Mouse (Mus musculus) kidney, adult 18-20 months (tissue): ENCODE measurements around the gene Cds2.
"Not testable (repeated sequence)": the region's sequence is repeated elsewhere in the genome, so short reads cannot be mapped to it uniquely, and the experiment has no call there.

Source experiments
- DNase-seq: peaks from one replicate; pipeline ENCODE4 v3.0.0; 2021

The Cds2 gene

GRCm38 (mm10) chr2:132269217-132269616 is 6.3 kb downstream of the Cds2 start:
- no peak for DNase-seq

- peak; percentile 65 for DNase-seq
Measured at GRCm38 (mm10) chr2:132270331-132270951, 7.5 kb downstream of the Cds2 start.

- DNase-seq: no peak
Measured at GRCm38 (mm10) chr2:132272694-132273389, 9.9 kb downstream of the Cds2 start.

- DNase-seq: no peak
Measured at GRCm38 (mm10) chr2:132275527-132275926, 12.6 kb downstream of the Cds2 start.

- no peak for DNase-seq
Measured at GRCm38 (mm10) chr2:132276249-132276648, 13.3 kb downstream of the Cds2 start.

GRCm38 (mm10) chr2:132278273-132278853 is 15.4 kb downstream of the Cds2 start:
- no peak for DNase-seq

- DNase-seq: no peak
Measured at GRCm38 (mm10) chr2:132279336-132279882, 16.5 kb downstream of the Cds2 start.

- DNase-seq: no peak
Measured at GRCm38 (mm10) chr2:132279978-132280377, 17.0 kb downstream of the Cds2 start.

- DNase-seq: no peak
Measured at GRCm38 (mm10) chr2:132280518-132281120, 17.7 kb downstream of the Cds2 start.

- DNase-seq: no peak
Measured at GRCm38 (mm10) chr2:132281560-132282452, 18.9 kb downstream of the Cds2 start.

GRCm38 (mm10) chr2:132282453-132283174 is 19.7 kb downstream of the Cds2 start:
- no peak for DNase-seq

- DNase-seq: no peak
Measured at GRCm38 (mm10) chr2:132283236-132284070, 20.5 kb downstream of the Cds2 start.

- peak; percentile 50 for DNase-seq
Measured at GRCm38 (mm10) chr2:132284492-132285139, 21.7 kb downstream of the Cds2 start.

GRCm38 (mm10) chr2:132285722-132286121 is 22.8 kb downstream of the Cds2 start:
- DNase-seq: not testable (repeated sequence)

- no peak for DNase-seq
Measured at GRCm38 (mm10) chr2:132286376-132287076, 23.6 kb downstream of the Cds2 start.

- DNase-seq: not testable (repeated sequence)
Measured at GRCm38 (mm10) chr2:132289213-132289612, 26.3 kb downstream of the Cds2 start.

GRCm38 (mm10) chr2:132290808-132291207 is 27.9 kb downstream of the Cds2 start:
- DNase-seq: no peak

GRCm38 (mm10) chr2:132291265-132291664 is 28.3 kb downstream of the Cds2 start:
- DNase-seq: no peak

GRCm38 (mm10) chr2:132292083-132292482 is 29.1 kb downstream of the Cds2 start:
- no peak for DNase-seq
